ENCODE assay signal across 21 mouse cellular contexts in the genomic region with DNA sequence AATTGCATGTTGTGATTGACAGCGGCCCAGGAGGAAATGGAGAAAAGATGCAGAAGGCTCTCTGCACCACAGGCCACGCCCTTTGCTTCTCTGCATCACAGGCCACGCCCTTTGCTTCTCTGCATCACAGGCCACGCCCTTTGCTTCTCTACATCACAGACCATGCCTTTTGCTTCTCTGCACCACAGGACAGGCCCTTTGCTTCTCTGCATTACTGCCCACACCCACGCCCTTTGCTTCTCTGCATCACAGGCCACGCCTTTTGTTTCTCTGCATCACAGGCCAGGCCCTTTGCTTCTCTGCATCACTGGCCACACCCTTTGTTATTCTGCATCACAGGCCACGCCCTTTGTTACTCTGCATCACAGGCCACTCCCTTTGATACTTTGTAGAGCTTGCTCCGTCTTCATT.
DNase-seq lines count a peak whose midpoint lies in the region; ATAC-seq lines count a peak whose summit lies in the region.
"Had no signal": no experiment of that assay in that cellular context is flagged by ENCODE, and none has a peak within 500 bp of the region (broad histone marks: within the 10 kb centered on the region; RNA-seq: fewer than 3 reads in every experiment).

No protein-coding gene starts in this region.

- intact Hi-C loops in gastrocnemius, postnatal 36 days (cut with DNase I), result no loop called here

- ATAC-seq in intestine, embryonic 14.5 days (replicated peaks; ENCODE audit: low FRiP score, low TSS enrichment, low read depth), result no peak
- no peak for ATAC-seq in intestine, embryonic 16.5 days
- ATAC-seq in megakaryocyte-erythroid progenitor cell, adult 5-6 weeks (replicated peaks; ENCODE audit: low FRiP score, low TSS enrichment, poor library complexity, severe bottlenecking), result peak; percentile 68
- ATAC-seq: Patski had no signal

- no peaks in the 10 kb centered on the region for H3K4me1 ChIP-seq in intestine, embryonic 14.5 days (replicated peaks; ENCODE audit: control insufficient read depth, insufficient read depth, low read length)
- H3K4me1 ChIP-seq in intestine, embryonic 16.5 days (ENCODE audit: control insufficient read depth, insufficient read depth, low read length), result no peaks in the 10 kb centered on the region
- H3K4me1 ChIP-seq: kidney, embryonic 15.5 days; liver, embryonic 15.5 days; stomach, embryonic 15.5 days had no signal

- peak; percentile 46 for DNase-seq in intestine, embryonic 14.5 days (ENCODE audit: low spot score)
- DNase-seq in B cell, adult 2 months, result peak; percentile 28 to 41
- peak; percentile 45 for DNase-seq in ZHBTc4 (ENCODE audit: low read depth, low spot score)
- no peak for DNase-seq in gastrocnemius, postnatal 36 days
- no peak for DNase-seq in layer of hippocampus, adult 9-11 months
- DNase-seq in ovary, adult 18-20 months (ENCODE audit: low spot score), result no peak
- DNase-seq: adrenal gland, postnatal 10 days; cerebellum, adult 11 months; cerebellum, postnatal 14 days; gastrocnemius, postnatal 25 days; lung, postnatal 14 days had no signal

- 82% methylated on average over 8 of the region's 8 CpGs for WGBS in intestine, embryonic 14.5 days
- WGBS in intestine, embryonic 16.5 days, result 86% methylated on average over 8 of the region's 8 CpGs

- no peaks in the 10 kb centered on the region for H3K36me3 ChIP-seq in intestine, embryonic 14.5 days (ENCODE audit: control insufficient read depth, insufficient read depth, low read length)
- no peaks in the 10 kb centered on the region for H3K36me3 ChIP-seq in intestine, embryonic 16.5 days (ENCODE audit: control insufficient read depth, insufficient read depth, low read length)
- H3K36me3 ChIP-seq: heart, embryonic 12.5 days; hindbrain, embryonic 15.5 days; kidney, embryonic 15.5 days; liver, embryonic 15.5 days; stomach, embryonic 15.5 days had no signal

- H3K27ac ChIP-seq in intestine, embryonic 14.5 days (ENCODE audit: low read depth), result no peak overlapping the region
- no peak overlapping the region for H3K27ac ChIP-seq in intestine, embryonic 16.5 days (ENCODE audit: low read length)
- H3K27ac ChIP-seq: hindbrain, embryonic 15.5 days; kidney, embryonic 15.5 days; left cerebral cortex, adult 2 months; liver, embryonic 15.5 days; stomach, embryonic 15.5 days had no signal

- no peaks in the 10 kb centered on the region for H3K27me3 ChIP-seq in intestine, embryonic 14.5 days (replicated peaks; ENCODE audit: control insufficient read depth, insufficient read depth, low read length)
- H3K27me3 ChIP-seq in intestine, embryonic 16.5 days (replicated peaks; ENCODE audit: control insufficient read depth, insufficient read depth, low read length), result no peaks in the 10 kb centered on the region
- H3K27me3 ChIP-seq: heart, embryonic 12.5 days; hindbrain, embryonic 15.5 days; kidney, embryonic 15.5 days; liver, embryonic 15.5 days; Patski; stomach, embryonic 15.5 days had no signal

- no peak overlapping the region for H3K4me3 ChIP-seq in intestine, embryonic 14.5 days (ENCODE audit: low read depth, low read length)
- H3K4me3 ChIP-seq in intestine, embryonic 16.5 days (ENCODE audit: low read length), result no peak overlapping the region
- H3K4me3 ChIP-seq: heart, embryonic 12.5 days; hindbrain, embryonic 15.5 days; kidney, embryonic 15.5 days; left cerebral cortex, adult 2 months; liver, embryonic 15.5 days; stomach, embryonic 15.5 days had no signal

- H3K9me3 ChIP-seq in intestine, embryonic 14.5 days (ENCODE audit: control insufficient read depth, low read length), result no peaks in the 10 kb centered on the region
- no peaks in the 10 kb centered on the region for H3K9me3 ChIP-seq in intestine, embryonic 16.5 days (ENCODE audit: control insufficient read depth, low read length)
- H3K9me3 ChIP-seq: heart, embryonic 12.5 days; hindbrain, embryonic 15.5 days; kidney, embryonic 15.5 days; liver, embryonic 15.5 days; stomach, embryonic 15.5 days had no signal

- no peak overlapping the region for H3K9ac ChIP-seq in intestine, embryonic 14.5 days (ENCODE audit: low read length)
- H3K9ac ChIP-seq in intestine, embryonic 16.5 days (ENCODE audit: low read depth, low read length), result no peak overlapping the region
- H3K9ac ChIP-seq: heart, embryonic 12.5 days; hindbrain, embryonic 15.5 days; kidney, embryonic 15.5 days; liver, embryonic 15.5 days; stomach, embryonic 15.5 days had no signal

- H3K4me2 ChIP-seq in intestine, embryonic 14.5 days (ENCODE audit: low read length), result no peak overlapping the region
- H3K4me2 ChIP-seq in intestine, embryonic 16.5 days (ENCODE audit: low read depth, low read length), result no peak overlapping the region
- H3K4me2 ChIP-seq: heart, embryonic 12.5 days; hindbrain, embryonic 15.5 days; kidney, embryonic 15.5 days; liver, embryonic 15.5 days; midbrain, embryonic 11.5 days; stomach, embryonic 15.5 days had no signal

Comparison
In these comparisons a context has a peak if more than half of its experiments do, and no peak if none do; other contexts are left out.
1. DNase-seq: peak in intestine, embryonic 14.5 days (single experiment), B cell, adult 2 months (2 of 2) and ZHBTc4 (single experiment); none in gastrocnemius, postnatal 36 days (0 of 2), layer of hippocampus, adult 9-11 months (single experiment) and ovary, adult 18-20 months (single experiment).